Mouse (Mus musculus): ENCODE measurements at regions not wholly inside any gene's neighbourhood (a gene's known extent, or its start where the extent isn't known, plus 50 kb on each side); places are given as distances from the start of the nearest gene placed in this dataset.

- TF ChIP-seq CTCF (IDR thresholded peaks at IDR 0.05; ENCODE audit: extremely low read depth, insufficient read depth, low read length) (no peak), POLR2A (IDR thresholded peaks at IDR 0.05; ENCODE audit: extremely low read depth, insufficient read depth, low read length) (no peak)
Measured at GRCm38 (mm10) chr7:69994540-69995303, 371.8 kb downstream of the Nr2f2 start.

Data from cortical plate, adult 2 months (tissue).